Mouse (Mus musculus): Measurements from ENCODE around the gene Isg20l2.

- TF ChIP-seq POLR2A (IDR thresholded peaks at IDR 0.05; ENCODE audit: insufficient read depth, low read depth, low read length) (no peak), CTCF (IDR thresholded peaks at IDR 0.05) (no peak), EP300 (IDR thresholded peaks at IDR 0.05; ENCODE audit: insufficient read depth, low read depth, low read length) (no peak)
Measured at GRCm38 (mm10) chr3:87980085-87980484, 50.0 kb downstream of the Isg20l2 start.

Measured in heart, adult 2 months (tissue).